Mouse (Mus musculus): ENCODE results near the gene Ptprn2.

Gene Ptprn2

GRCm38 (mm10) chr12:116778095-116779090, 292.9 kb downstream of the Ptprn2 start:
- no peak for DNase-seq (ENCODE audit: low spot score in 2 of 2)

- no peak for DNase-seq (ENCODE audit: low spot score in 2 of 2)
These were observed 294.9 kb downstream of the Ptprn2 start for GRCm38 (mm10) chr12:116780419-116780818.

GRCm38 (mm10) chr12:116785731-116786130, 300.2 kb downstream of the Ptprn2 start:
- no peak for DNase-seq (ENCODE audit: low spot score in 2 of 2)

- DNase-seq (ENCODE audit: low spot score in 2 of 2): no peak
These were observed 302.8 kb downstream of the Ptprn2 start for GRCm38 (mm10) chr12:116788346-116788745.

- DNase-seq (ENCODE audit: low spot score in 2 of 2): no peak
These were observed 317.8 kb downstream of the Ptprn2 start for GRCm38 (mm10) chr12:116803331-116803730.

DNA sequence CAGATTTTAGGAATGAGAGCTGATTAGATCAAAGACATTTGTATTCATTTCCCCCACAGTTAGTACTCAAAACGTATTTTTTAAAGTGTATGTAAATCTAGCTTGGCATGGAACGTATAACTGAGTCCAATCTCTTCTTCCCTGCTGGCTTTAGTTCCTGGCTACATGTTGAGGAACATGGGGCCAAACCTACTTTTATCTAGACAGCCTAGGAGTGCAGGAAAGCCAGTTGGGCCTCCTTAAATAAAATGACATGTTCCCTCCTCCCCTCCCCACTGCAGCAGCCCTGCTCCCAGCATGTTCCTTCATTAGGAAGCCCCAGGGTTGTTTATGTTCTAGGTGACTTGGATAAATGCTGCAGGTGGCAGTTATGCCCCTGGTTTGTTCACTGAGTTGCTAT, 319.2 kb downstream of the Ptprn2 start:
- DNase-seq (ENCODE audit: low spot score in 2 of 2): no peak

GRCm38 (mm10) chr12:116805129-116805809, 319.7 kb downstream of the Ptprn2 start:
- no peak for DNase-seq (ENCODE audit: low spot score in 2 of 2)

GRCm38 (mm10) chr12:116806089-116806488, 320.6 kb downstream of the Ptprn2 start:
- no peak for DNase-seq (ENCODE audit: low spot score in 2 of 2)

- DNase-seq (ENCODE audit: low spot score in 2 of 2): no peak
These were observed 327.5 kb downstream of the Ptprn2 start for GRCm38 (mm10) chr12:116813012-116813411.

DNA sequence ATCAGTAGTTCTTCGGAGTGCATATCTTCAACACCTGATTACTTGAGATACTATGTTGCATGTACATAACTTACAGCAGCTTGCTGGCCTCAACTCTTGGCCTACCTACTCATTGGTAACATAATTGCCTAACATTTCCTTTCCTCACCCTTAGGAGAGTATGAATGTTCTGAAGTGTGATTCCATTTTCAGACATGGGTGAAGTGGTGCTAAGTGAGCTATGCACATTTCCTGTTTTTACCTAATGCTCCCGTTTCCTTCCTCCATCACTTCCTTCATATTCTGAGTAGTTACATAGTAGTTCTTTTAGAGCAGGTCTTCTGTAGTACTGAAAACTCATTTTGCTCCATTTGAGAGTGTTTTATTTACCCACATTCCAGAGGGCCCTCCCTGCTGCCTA, 334.3 kb downstream of the Ptprn2 start:
- no peak for DNase-seq (ENCODE audit: low spot score in 2 of 2)

- no peak for DNase-seq (ENCODE audit: low spot score in 2 of 2)
These were observed 337.8 kb downstream of the Ptprn2 start for GRCm38 (mm10) chr12:116823341-116823740.

DNA sequence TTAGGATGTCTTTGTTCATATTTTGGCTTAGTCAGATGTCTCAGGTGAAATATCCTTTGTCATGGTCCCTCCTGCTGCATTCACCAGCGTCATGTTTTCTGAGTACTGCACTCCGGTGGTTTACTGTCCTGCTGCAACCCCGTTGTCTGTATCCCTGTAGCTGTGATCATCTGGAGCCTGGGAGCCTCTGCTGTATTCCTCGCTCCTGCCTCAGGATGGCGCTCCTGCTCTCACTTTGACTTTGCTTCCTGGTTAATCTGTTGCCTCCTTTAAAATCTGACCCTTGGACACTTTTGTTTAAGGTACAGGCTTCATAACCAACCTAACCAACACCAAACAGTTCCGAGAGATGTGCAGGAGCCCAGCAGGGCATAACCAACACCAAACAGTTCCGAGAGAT, 342.2 kb downstream of the Ptprn2 start:
- DNase-seq (ENCODE audit: low spot score in 2 of 2): no peak

- no peak for DNase-seq (ENCODE audit: low spot score in 2 of 2)
These were observed 353.2 kb downstream of the Ptprn2 start for GRCm38 (mm10) chr12:116838611-116839192.

DNA sequence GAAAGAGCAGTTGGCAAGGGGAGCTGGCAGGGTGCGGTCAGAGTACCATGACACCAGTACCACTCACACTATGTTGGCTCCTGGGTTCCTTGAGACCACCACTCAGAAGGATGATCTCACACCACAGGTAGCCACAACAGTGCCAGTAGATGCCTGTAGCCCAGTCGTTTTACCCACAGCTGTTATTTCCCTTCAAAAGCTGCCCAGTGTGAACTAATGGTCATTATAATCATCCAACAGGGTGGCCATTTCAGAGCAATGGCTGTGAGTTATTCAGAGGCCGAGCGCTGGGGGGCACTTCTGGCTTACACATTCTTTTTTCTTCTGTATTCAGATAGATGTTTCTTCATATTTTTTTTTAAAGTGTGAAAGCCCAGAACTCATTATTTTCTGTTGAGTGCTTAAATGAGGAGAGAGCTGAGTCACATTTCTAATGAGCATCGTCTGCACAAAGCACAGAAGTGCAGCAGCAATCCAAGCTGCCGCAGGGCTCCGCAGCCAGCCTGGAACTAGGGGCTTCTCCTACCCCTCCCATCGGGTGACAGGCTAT, 357.3 kb downstream of the Ptprn2 start:
- DNase-seq (ENCODE audit: low spot score in 2 of 2): no peak

DNA sequence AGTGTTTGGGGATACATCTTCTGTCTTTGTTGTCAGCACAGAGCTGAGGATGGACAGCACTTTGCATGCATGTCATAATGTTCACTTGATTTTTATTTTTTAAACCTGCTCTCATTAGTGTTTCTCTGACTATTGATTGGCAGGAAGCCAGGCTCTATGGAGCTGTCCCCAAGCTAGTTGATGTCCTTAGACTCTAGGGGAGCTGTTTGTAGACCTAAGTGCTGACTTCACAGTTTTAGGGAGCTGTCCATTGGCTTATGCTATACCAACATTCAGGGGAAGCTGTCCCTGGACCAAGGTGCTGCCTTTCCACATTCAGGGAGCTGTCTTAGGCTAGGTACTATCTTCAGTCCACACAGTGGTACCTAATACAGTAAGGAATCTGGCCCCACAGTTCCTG, 360.7 kb downstream of the Ptprn2 start:
- DNase-seq (ENCODE audit: low spot score in 2 of 2): no peak

GRCm38 (mm10) chr12:116847021-116847420, 361.5 kb downstream of the Ptprn2 start:
- no peak for DNase-seq (ENCODE audit: low spot score in 2 of 2)

- no peak for DNase-seq (ENCODE audit: low spot score in 2 of 2)
These were observed 370.8 kb downstream of the Ptprn2 start for GRCm38 (mm10) chr12:116856307-116856706.

GRCm38 (mm10) chr12:116861360-116862017, 376.0 kb downstream of the Ptprn2 start:
- DNase-seq (ENCODE audit: low spot score in 2 of 2): no peak

- no peak for DNase-seq (ENCODE audit: low spot score in 2 of 2)
These were observed 377.9 kb downstream of the Ptprn2 start for GRCm38 (mm10) chr12:116863291-116863899.

DNA sequence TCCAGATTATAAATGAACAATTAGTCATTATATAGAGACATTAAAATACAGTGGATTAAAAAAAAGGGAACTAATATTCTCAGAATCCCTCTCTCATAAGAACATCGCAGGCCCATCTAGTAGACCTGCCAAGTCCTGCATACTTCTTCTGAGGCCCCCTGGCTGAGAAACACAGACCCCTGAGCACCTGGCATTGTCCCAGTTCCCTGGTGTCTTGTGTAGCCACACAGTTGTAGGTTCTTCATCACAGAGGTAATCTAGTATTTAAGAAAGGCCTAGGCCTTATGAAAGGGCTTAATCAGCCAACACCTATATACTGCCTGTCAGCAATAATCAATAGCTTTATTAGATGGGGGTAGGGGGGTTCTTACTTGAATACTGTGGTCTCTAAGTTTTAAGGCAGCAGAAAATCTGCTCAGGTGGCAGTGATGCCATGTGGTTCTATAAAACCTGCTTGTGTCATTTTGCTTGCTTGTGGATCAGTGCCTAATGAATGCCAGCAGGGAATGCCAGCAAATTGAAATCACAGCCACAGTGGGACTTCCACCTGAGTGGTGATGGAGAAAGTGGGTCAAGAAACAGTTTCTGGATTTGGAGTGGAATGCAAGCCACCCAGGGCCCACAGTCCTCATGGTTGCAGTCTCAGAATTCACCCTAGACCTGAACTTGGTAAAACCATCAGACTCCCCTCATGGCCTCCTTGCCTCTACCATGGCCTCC, 388.5 kb downstream of the Ptprn2 start:
- no peak for DNase-seq (ENCODE audit: low spot score in 2 of 2)

Measured in frontal cortex, postnatal 25 days (tissue).